Mouse (Mus musculus) heart, adult 18-20 months (tissue): Measurements from ENCODE around the gene Arhgap21. TPM values are rescaled to one million over a fixed set of nuclear protein-coding genes. Genes with fewer than 3 reads are reported as not detected.
A peak's percentile ranks its signal among the peaks of the same experiment; 100 is the strongest.

Source experiments
- DNase-seq, 2 experiments: peaks; one replicate each; pipeline ENCODE4 v3.0.0; 2021 to 2022; ENCODE audit warnings: mixed read lengths in 1 of 2
- long read RNA-seq, 2 experiments: library from polyadenylated mRNA; stranded (forward); transcript quantifications; one replicate each; pipeline ENCODE4 v2.0.0; 2021
- total RNA-seq, 2 experiments: library from RNA; stranded (reverse); gene quantifications; 2 replicates each; pipeline ENCODE4 v1.2.3; 2021

Arhgap21 gene
- total RNA-seq, result 10 to 100 TPM; 61.8 to 72.0 TPM
- long read RNA-seq, experiment 1, full-length matches to known transcripts, result 1 of 6 reads
- long read RNA-seq, experiment 1, partial matches to known transcripts, result 3 of 6 reads
- long read RNA-seq, experiment 1, other reads (novel, unspliced or antisense), result 2 of 6 reads
- long read RNA-seq, experiment 2, full-length matches to known transcripts, result 1 of 5 reads
- long read RNA-seq, experiment 2, partial matches to known transcripts, result 2 of 5 reads
- long read RNA-seq, experiment 2, other reads (novel, unspliced or antisense), result 2 of 5 reads

DNA sequence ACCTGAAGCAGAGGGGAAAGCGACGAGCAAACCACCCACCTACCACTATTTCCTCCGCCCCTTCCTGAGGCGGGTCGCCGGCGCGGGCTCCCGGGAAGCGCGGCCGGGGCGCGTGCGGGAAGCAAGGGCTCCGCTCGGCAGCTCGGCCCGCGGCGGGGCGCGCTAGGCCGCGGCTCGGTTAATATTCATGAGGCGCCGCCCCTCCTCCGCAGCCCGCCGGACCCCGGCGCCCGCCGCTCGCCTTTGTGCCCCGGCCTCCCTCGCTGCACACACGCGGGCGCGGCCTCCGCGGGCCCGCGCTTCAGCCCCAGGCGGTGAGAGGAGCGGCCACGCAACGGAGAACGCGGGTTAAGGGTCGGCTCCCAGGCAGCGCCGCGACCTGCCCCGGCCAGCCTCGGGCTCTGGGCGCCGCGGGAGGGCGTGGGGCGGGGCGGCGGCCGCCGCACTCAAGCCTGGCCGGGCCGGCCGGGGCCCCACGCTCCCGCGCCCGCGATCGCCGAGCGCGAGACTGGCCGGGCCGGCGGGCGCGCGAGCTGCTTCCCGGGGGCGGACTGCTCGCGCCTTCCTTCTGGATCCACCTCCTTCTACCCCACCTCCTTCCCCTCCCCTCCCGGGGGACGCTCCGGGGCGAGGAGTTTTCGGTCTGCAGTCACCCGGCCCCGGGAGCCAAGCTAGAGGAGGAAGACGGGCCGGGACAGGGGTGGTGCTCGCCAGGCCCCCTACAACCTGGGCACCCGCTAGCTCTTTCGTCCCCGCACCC lies at the start of gene Arhgap21:
TSS of gene Arhgap21 (minus strand) at position 441 of the 760 bp plus-strand sequence.
- DNase-seq, result peak; percentile 90 to 93

DNA sequence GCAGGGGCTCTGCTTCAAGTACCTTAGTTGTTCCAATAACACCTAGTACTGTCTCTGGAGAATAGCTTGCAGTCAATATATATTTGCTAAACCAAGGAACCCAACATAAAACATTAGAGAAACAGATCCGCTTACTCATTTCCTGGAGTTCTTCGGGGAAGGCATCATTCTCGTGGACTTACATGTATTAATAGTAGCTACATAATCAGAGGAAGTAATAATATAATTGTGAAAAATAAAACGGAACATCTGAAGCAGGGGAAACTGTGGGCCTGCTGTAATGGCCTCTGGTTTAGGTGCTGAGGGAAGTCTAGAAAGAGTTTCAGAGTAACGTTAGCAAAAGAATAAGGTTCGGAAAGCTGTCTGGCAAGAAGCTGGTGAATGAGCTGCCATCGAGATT lies 47.9 kb upstream of the Arhgap21 start:
- no peak for DNase-seq

DNA sequence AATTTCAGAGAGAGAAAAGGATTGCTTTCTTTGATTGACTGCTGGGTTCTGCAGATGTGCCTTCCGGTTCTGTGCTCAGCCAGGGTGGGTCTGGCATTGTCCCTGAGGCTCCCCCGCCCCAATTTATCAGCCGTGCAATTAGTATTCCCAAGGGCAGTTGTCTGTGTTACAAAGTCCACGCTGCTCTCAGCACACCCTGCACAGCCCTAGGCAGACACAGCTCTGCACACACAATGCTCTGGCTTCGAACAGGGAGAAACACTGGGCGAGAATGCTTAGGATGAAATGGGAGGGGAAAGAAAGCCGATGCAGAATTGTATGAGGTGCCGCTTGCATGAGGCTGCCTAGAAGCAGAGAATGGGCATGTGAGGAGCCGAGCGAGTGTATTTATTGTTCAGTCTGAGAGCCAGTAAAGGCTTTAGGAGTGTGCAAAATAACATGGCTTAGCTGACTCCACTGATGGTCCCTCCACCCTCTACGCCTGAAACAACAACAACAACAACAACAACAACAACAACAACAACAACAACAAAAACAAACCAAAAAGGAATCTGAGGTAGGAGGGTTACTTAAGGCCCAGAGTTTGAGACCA lies 42.2 kb upstream of the Arhgap21 start:
- DNase-seq, result no peak

DNA sequence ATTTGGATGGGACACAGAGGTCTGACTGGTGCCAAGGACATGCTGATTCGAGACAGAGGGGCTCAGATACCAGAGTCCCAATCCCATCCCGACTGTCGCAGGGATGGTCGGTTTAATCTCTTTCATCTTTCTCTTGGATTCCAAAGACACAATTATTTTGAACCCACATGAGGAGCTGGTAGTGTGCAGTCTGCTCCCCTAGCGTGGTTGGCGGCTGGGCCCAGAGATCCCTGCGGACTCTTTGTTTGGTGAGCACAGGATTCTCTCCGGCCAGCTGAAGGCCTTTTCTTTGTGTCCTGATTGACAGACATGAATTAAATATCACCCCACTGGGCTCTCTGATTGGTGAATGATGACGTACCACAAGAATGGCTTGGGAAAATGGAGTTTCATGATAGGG lies 41.5 kb upstream of the Arhgap21 start:
- no peak for DNase-seq

DNA sequence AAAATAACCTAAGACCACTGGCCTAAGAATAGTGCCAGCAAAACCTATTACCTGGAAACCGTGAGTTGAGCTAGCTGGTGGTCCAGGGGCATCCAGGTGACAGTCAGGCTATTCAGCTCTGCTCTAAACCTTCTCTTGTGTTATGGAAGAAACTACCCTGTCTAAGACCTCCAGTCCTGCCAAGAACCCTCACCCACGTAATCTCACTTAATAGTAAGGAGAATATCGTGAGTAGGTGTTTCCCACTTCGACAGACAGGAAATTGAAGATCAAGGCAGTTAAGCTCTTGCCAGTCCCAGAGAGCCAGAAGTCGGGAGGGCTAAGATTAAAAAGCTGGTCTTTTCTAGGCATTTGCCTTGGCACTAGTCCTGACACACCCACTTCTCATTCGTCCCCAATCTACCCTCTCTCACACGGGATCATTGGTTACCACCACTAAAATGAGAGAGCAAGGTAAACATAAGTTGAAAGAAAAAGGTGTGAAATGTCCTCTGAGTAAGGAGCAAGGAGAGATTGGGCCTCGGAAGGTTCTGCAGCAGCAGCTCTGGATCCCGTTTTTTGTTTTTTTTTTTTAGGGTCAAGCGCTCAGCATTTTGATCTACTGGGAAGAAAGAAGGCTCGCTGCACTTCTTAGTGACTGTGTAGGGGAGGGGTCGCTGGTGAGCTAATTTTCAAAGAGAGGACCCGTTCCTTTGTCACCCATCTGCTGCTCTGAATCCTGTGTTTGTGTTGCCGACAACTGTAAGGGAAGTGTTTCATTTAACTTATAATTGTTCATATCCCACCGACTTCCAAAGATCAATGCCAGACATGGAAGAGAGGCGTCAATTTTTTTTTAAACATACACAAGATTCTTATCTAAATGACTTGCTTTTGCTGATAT lies 40.8 kb upstream of the Arhgap21 start:
- DNase-seq, result no peak

DNA sequence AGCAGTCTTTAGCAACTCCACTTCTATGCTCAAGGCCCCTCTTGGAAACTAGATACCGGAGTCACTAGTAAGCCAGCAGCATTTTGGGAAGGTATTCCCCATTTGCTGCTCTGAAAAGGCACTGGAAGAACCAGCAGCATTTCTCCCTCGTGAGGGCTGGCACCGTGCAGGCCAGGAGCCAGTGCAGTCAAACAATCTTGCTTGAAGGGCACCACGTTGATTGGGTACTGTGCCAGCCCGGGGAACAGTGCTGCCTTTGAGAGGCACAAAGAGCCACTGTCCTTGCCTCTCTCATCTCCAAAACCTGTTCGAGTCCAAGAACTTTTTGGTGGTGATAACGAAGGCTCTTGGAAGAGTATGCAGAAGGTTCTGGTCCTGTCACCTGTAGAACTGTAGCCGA lies 33.9 kb upstream of the Arhgap21 start:
- DNase-seq, result peak; percentile 62 to 63

DNA sequence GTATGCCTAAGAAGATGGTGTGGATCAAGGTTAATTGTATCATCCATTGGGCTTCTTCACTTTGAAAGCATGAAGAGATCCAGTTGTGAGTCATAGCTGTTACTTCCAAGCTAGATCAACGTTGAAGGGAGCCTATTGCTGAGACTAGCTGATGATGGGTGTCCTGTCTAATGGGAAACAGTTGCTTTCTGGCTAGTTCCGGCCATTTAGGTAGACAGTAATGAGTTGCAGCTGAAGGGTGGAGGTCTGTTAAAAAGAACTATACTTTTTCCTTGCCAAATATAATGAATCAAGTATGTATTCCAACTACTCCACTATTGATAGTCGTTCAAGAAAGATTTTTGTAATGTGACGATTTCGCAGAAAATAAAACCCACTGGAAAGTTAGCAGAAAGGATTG lies 32.5 kb upstream of the Arhgap21 start:
- no peak for DNase-seq

DNA sequence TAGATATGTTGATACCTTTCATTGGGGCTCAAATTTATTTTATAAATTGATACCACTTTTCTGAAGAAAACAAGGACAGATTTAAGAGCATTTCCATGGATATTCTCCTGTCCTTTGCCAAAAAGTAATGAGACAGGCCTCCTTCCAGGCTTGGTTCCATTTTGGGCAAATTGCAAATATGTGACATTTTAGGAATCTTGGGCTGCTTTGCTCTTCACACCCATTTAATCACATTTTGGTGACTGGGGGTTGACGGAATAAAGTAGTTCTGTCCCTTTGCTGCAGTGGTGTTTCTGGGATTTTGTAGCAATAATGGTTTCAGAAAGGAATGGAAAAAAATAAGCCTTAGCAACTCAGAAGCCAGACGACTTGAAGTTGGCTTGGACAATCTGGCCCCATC lies 26.9 kb upstream of the Arhgap21 start:
- DNase-seq, result no peak

DNA sequence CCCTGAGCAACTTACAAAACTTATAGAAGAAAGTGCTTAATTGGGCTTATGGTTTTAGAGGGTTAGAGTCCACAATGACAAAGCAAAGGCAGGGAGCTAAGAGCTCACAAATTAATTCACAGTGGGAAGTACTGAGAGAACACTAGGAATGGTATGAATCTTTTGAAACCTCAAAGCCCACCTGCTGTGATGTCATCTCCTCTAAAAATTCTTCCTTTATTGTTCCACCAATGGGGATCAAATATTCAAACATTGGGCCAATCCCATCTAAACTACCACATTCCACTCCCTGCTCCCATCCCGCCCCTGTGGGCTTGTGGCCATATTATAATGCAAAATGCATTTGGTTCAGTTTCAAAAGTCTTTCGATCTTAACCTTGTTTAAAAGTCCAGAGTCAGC lies 22.8 kb upstream of the Arhgap21 start:
- DNase-seq, result no peak

DNA sequence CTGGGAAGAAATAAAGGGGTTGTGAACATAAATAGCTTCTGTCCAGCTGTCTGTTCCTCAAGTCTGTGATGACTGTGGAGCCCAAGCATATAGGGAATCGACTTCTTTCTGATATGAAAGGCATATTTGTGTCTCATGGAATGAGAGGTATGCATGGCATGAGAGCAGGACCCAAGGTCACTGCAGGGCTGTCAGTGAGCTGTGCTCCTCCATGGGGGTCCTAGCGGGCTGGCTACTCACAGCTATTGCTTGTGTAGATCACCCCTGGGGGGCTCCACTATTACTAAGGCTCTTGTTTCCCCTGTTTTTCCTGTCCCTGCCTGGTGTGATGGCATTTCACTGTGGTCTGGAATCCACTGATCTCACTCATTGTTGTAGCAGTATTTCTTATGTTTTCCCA lies 22.2 kb upstream of the Arhgap21 start:
- no peak for DNase-seq

DNA sequence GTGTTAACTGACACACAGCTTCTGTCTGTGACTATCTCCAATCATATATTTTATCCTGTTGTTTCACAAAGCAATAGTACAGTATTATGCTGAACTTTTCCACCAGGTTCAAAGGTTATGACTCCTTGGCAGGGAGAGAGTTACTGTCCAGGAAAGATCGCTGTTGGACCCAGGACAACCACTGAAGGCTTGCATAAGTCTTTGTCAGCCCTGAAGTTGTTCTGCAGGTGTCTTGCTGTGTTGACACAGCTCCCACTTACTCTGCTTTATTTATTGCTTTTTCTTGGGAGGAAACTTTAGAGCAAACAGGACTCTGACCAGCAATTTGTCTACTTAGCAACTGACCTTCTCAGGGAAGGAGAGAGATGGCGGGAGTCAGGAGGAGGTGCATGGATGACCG lies 21.4 kb upstream of the Arhgap21 start:
- DNase-seq, result no peak

DNA sequence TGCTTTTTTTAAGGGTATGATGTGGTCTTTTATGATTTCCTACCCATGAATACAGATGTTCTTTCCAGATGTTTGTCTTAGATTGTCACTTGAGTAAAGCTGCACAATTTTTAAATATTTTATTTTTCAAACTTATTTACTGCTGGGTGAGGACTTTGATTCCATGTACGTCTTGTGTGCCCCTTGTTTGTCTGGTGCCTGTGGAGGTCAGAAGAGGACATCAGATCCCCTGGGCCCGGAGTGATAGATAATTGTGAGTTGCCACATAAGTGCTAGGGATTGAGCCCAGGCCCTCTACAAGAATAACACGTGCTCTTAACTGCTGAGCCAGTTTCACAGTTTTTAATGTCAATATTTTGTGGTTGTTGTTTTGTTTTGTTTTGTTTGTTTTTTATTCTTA lies 19.1 kb upstream of the Arhgap21 start:
- no peak for DNase-seq

DNA sequence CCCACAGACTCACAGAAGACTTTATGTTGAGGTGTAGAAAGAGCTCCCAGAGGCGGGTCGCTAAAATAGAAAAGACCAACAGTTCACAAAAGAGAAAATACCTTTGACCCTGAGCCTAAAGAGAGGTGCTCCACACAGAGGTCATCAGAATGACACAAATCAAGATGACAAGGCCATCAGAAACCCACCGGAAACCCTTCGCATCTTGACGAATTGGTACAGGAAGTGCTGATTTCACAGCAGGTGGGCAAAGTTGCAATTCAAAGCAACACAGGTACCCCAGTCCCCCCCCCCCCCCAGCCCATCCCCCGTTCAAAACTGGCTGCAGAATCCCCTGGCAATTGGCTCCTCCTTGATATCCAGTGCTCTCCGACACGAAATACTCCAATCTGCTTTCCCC lies 10.0 kb upstream of the Arhgap21 start:
- no peak for DNase-seq

DNA sequence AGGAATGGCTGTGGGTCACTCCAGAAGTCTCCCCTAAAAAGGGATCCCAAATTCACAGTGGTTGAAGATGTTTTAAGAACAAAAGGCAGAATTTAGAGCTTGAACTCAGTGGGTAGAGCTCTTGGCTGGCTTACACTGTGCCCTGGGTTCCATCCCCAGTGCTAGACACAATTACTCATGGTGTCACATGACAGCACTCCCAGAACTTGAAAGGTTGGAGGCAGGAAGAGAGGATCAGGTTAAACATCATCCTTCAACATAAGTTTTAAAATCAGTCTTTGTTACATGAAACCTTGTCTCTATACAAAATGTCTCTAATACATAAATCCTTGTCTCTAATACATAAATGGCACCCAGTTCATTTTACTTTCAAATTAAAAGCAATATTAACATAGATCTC lies 8.4 kb upstream of the Arhgap21 start:
- DNase-seq, result no peak

DNA sequence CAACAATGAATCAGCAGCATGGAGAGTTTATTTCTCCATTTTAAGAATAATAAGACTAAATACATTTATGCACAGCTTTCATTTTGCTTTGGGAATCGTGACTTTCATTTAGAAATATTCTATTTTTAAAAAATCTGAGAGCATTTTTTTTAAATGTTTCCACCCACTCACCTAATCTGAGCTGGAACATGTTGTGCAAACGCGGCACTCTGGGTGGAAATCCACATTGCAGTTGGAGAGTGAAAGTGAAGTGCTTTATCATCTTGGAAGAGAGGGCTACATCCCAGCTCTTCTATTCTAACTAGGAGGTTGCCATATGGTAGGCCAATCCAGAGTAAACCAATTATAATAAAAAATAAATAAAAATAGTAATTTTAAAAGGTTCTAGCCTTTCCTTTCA lies 4.8 kb upstream of the Arhgap21 start:
- peak in 1 of 2 experiments; percentile 50 for DNase-seq

DNA sequence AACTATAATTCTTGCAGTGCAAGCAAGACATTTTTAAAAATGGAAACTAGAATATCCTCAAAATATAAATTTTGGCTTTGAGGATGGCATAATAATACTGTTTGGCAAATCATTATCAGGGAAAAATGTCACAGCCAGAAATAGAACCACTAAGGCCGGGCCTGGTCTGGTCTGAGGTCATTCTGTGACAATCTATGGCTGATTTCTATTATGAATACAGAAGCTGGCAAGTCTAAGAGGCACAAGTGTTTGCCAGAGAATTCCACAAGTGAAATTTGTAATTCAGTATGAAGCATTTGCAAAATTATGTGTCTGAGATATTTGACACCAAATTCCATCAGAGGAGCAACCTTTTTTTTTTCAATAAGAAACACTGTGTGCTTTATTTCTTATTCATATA lies 3.5 kb upstream of the Arhgap21 start:
- DNase-seq, result peak in 1 of 2 experiments; percentile 46

DNA sequence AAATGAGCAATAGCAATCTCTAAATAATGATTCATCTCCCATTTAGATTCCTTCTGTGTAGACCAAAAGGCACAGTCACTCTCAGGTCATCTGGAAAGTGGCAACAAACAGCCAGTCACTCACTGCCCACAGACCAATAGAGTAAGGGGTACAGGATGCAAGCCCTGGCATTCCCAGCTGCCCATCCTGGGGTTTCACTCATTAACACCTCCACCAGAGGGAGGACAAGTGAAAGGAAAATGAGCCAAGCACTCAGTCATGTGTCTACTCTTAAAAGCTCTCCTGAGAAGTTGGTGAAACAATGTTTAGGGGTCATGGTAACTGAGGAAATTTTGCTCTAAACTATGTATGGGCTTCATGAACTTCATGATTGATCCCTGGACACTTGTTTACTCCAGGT lies 2.9 kb upstream of the Arhgap21 start:
- peak; percentile 49 to 52 for DNase-seq

DNA sequence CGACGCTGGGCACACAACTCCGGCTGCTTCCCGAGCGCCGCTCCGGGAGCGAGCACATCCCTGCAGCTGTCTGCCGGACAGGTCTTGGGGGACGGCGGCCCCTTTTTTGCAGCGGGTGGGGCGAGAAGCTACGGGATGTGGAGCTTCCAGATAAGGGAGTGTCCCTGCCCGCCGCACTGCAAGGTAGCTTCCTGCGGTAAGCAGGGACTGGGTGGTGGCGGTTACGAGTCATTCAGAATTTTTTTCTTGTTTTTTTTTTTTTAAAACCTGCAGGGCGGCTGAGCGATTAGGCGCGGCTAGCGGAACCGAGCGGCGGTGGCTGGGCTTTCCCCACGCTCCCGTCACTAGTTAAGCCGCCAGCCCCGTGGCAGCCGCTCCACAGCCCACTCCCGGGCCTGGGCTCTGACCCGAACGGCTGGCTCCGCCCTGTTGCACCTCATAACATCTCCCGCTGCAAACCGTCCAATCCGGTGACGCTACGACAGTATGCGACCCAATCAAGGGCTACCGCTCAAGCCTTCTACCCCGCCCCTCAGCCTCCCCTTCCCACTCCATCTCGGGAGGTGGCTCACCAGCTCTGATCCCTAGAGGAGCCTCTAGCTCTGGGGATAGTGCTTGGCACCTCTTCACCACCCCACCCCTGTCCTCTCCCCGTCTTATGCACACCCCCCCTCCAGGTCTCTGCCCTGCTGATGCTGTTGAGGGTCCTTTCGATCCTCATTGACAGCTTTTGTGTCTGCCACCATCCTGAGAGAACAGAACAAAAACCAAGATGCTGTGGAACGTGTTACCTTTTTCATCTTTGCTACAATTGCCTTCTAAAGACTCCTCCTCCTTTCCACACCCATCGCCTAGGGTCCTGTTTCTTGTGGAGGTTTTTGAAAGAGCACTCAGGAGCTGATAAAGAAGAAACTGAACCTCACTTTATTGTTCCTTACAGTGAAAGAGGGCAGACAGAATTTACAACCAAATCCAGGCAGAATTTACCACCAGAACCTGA lies 820 bp upstream of the Arhgap21 start:
- DNase-seq, result peak; percentile 96 to 98

DNA sequence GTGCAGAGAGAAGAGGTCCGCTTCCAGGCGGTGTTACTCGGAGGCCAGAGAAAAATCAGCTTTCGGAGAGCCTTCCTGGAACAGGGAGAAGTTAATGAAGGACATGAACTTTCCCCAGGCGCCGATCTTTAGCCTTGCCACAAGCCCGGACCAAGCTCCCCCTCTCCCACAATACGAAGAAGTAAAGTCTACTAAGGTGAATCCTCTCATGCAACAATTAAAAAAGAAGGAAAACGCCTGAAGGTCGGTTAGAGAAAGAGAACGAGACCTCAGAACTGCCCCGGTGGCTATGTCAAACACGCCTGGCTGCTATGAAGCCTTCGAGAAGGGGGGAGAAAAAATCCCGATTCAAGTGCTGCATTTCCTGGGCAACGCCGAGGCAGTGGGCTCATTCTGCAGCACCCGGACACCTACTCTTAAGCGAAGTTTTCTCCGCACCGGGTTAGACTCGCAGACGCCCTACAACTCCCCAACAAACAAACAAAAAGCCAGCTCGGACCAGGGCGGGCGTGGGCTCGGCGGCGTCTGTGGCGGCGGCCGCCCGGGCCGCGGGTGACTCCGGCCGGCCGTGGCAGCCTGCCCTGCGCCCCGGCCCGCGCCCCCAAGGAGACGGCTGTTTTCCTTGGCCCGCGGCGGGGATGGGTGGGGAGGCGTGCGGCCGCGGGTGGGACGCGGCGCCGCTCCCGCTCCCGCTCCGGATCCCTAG lies 882 bp downstream of the Arhgap21 start:
- DNase-seq, result peak; percentile 45 to 75

DNA sequence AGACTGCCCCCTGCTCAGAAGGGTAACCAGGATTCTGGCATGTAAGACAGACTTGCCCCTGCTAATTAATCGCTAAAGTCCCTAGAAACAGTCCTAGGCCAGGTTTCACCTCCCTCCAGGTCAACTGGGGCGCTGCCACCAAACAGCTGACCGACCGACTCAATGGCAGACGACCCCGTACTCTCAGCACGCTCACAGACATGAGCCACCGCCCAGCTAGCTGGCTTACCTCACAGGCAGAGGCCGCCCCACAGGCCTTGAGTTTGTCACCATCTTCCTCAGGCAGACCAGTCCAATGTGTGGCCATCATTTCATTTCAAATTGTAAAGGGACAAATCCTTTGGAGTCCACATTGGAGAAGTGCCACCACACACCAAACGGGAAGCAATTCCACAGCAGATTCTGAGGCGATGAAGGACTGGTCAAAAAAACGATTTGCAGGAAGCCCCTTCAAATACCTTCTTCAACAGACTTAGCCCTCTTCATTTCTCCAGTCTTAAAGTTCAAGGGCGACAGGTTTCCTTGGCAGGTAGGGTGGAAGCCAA lies 1.5 kb downstream of the Arhgap21 start:
- peak in 1 of 2 experiments; percentile 45 for DNase-seq
